Mouse (Mus musculus): ENCODE data around the gene Mei4. TPM values are rescaled to one million over a fixed set of nuclear protein-coding genes. Genes with fewer than 3 reads are reported as not detected.

The Mei4 gene
- 0.03 and 0.12 TPM in 2 replicates for polyA plus RNA-seq (2012)

- TF ChIP-seq GATA1 (IDR thresholded peaks at IDR 0.05; ENCODE audit: low read length), result no peak
Measured at GRCm38 (mm10) chr9:81863181-81863887, at the start of gene Mei4. Mei4 (plus strand) TSS chr9:81863670.

- TF ChIP-seq GATA1 (IDR thresholded peaks at IDR 0.05; ENCODE audit: low read length), result no peak
Measured at GRCm38 (mm10) chr9:81819715-81820373, 43.6 kb upstream of the Mei4 start.

- TF ChIP-seq GATA1 (IDR thresholded peaks at IDR 0.05; ENCODE audit: low read length), result no peak
Measured at GRCm38 (mm10) chr9:81827560-81827959, 35.9 kb upstream of the Mei4 start.

- TF ChIP-seq GATA1 (IDR thresholded peaks at IDR 0.05; ENCODE audit: low read length), result no peak
Measured at GRCm38 (mm10) chr9:81834056-81834455, 29.4 kb upstream of the Mei4 start.

- TF ChIP-seq GATA1 (IDR thresholded peaks at IDR 0.05; ENCODE audit: low read length), result no peak
Measured at GRCm38 (mm10) chr9:81858861-81859260, 4.6 kb upstream of the Mei4 start.

- TF ChIP-seq GATA1 (IDR thresholded peaks at IDR 0.05; ENCODE audit: low read length), result no peak
Measured at GRCm38 (mm10) chr9:81863888-81864234, 391 bp downstream of the Mei4 start.

GRCm38 (mm10) chr9:81866032-81866431 is 2.6 kb downstream of the Mei4 start:
- no peak for TF ChIP-seq GATA1 (IDR thresholded peaks at IDR 0.05; ENCODE audit: low read length)

GRCm38 (mm10) chr9:81921456-81921855 is 58.0 kb downstream of the Mei4 start:
- no peak for TF ChIP-seq GATA1 (IDR thresholded peaks at IDR 0.05; ENCODE audit: low read length)

GRCm38 (mm10) chr9:81924744-81925143 is 61.3 kb downstream of the Mei4 start:
- TF ChIP-seq GATA1 (IDR thresholded peaks at IDR 0.05; ENCODE audit: low read length), result no peak

GRCm38 (mm10) chr9:81940533-81940932 is 77.1 kb downstream of the Mei4 start:
- TF ChIP-seq GATA1 (IDR thresholded peaks at IDR 0.05; ENCODE audit: low read length), result peak; percentile 7

GRCm38 (mm10) chr9:81945624-81946023 is 82.2 kb downstream of the Mei4 start:
- TF ChIP-seq GATA1 (IDR thresholded peaks at IDR 0.05; ENCODE audit: low read length), result no peak

GRCm38 (mm10) chr9:81956858-81957257 is 93.4 kb downstream of the Mei4 start:
- TF ChIP-seq GATA1 (IDR thresholded peaks at IDR 0.05; ENCODE audit: low read length), result peak; percentile 21

- no peak for TF ChIP-seq GATA1 (IDR thresholded peaks at IDR 0.05; ENCODE audit: low read length)
Measured at GRCm38 (mm10) chr9:81957842-81958241, 94.4 kb downstream of the Mei4 start.

GRCm38 (mm10) chr9:81966765-81967164 is 103.3 kb downstream of the Mei4 start:
- TF ChIP-seq GATA1 (IDR thresholded peaks at IDR 0.05; ENCODE audit: low read length), result no peak

- no peak for TF ChIP-seq GATA1 (IDR thresholded peaks at IDR 0.05; ENCODE audit: low read length)
Measured at GRCm38 (mm10) chr9:81968935-81969334, 105.5 kb downstream of the Mei4 start.

- no peak for TF ChIP-seq GATA1 (IDR thresholded peaks at IDR 0.05; ENCODE audit: low read length)
Measured at GRCm38 (mm10) chr9:81982461-81982860, 119.0 kb downstream of the Mei4 start.

GRCm38 (mm10) chr9:82012991-82013390 is 149.5 kb downstream of the Mei4 start:
- no peak for TF ChIP-seq GATA1 (IDR thresholded peaks at IDR 0.05; ENCODE audit: low read length)
